Mouse (Mus musculus): ENCODE data around the gene Tyw1.
A peak's percentile ranks its signal among the peaks of the same experiment; 100 is the strongest.

Gene Tyw1

GRCm38 (mm10) chr5:130314926-130315325, 59.5 kb downstream of the Tyw1 start:
- DNase-seq (ENCODE audit: low read depth, low spot score): peak; percentile 38

- no peak for DNase-seq (ENCODE audit: low read depth, low spot score)
These were observed 60.9 kb downstream of the Tyw1 start for GRCm38 (mm10) chr5:130316321-130316720.

- no peak for DNase-seq (ENCODE audit: low read depth, low spot score)
These were observed 64.4 kb downstream of the Tyw1 start for GRCm38 (mm10) chr5:130319783-130320182.

DNA sequence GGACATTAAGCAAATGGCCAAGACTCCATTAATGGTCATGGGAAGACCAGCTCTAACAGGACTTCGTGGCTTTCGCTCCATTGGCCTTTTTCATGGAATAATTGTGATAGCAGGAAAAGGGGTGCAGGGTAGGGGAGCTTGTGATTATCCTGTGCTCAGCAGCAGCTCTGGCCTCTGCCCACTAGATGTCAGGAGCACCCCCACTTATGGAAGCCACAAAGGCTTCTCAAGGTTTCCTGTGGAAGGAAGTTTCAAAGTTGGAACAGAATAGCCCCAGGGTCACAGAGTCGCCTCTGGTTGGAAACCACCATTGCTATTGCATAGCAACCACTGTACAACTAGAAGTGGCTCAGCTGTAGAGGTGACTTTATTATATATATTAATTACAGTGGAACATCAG, 65.1 kb downstream of the Tyw1 start:
- peak; percentile 16 for DNase-seq (ENCODE audit: low read depth, low spot score)

GRCm38 (mm10) chr5:130325486-130325885, 70.1 kb downstream of the Tyw1 start:
- DNase-seq (ENCODE audit: low read depth, low spot score): no peak

GRCm38 (mm10) chr5:130327615-130328263, 72.3 kb downstream of the Tyw1 start:
- DNase-seq (ENCODE audit: low read depth, low spot score): no peak

DNA sequence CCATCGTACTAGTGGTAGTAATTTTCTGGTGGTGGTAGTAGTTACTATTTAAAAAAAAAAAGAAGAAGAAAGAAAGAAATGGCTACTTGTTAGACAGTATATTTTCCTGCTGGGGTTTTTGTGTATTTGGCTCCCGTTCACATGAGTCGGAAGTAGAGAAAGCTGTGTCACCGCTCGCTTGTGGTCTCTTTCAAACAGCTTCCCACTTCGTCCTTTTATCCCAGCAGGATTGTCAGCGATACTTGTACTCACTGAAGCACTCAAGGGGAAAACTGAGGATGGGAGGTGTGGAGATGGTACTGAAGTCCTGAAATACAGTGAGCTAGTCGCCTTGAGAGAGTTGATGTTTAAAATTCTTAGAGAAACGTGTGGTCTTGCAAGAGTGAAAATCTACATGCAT, 72.9 kb downstream of the Tyw1 start:
- no peak for DNase-seq (ENCODE audit: low read depth, low spot score)

DNA sequence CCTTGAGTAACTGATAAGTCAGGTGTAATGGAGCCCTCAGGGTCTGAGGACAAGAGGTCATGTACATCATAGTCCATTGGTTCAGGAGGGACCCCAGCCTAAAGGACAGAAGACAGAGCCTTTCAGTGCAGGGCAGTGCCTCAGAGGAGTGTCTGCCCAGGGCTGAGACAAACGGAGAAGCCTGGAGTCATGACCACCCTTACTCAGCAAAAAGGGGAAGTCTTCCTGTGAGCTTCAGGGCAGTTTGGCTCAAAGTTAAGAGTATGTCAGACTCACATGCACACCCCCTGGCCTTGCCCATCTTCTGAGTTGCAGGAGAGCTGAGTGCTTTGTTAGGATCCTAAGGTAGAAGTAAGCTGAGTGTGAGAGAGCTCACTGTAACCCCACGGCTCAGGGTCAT, 74.5 kb downstream of the Tyw1 start:
- DNase-seq (ENCODE audit: low read depth, low spot score): no peak

DNA sequence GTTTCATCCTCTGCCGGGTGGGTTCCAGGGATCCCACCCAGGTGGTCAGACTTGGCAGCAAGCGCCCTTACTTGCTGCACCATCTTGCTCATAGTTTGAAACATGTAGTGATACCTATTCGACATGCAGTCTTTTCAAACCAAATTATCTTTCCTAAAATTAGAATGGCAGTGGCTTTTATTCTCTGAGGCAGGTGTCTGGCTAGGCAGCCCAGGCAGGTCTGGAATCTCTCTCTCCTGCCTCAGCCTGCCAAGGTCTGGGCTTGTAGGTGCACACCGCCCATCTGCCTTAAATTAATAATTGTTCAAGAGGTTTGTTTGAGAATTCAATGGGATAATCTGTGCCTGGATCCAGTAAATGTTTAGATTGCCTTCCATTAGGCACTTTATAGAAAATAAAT, 75.4 kb downstream of the Tyw1 start:
- DNase-seq (ENCODE audit: low read depth, low spot score): no peak

- no peak for DNase-seq (ENCODE audit: low read depth, low spot score)
These were observed 75.8 kb downstream of the Tyw1 start for GRCm38 (mm10) chr5:130331206-130331605.

- no peak for DNase-seq (ENCODE audit: low read depth, low spot score)
These were observed 78.1 kb downstream of the Tyw1 start for GRCm38 (mm10) chr5:130333566-130333965.

DNA sequence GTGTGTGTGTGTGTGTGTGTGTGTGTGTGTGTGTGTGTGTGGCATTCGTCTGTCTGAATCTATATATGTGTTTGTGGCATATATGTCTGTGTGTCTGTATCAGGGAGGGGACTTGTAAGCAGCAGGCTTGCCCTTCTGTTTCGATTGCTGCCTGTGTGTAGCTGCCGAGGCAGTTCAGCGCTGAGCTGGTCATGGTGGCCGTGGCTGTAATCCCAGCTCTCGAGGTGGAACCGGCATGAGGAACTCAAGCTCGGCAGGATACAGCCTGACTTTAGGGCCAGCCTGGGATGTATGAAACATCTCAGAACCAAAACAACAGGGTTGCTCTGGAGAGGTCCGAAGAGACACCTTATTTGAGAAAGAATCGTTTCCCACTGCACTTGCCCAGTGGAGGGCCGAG, 78.6 kb downstream of the Tyw1 start:
- no peak for DNase-seq (ENCODE audit: low read depth, low spot score)

GRCm38 (mm10) chr5:130335462-130335861, 80.0 kb downstream of the Tyw1 start:
- DNase-seq (ENCODE audit: low read depth, low spot score): no peak

DNA sequence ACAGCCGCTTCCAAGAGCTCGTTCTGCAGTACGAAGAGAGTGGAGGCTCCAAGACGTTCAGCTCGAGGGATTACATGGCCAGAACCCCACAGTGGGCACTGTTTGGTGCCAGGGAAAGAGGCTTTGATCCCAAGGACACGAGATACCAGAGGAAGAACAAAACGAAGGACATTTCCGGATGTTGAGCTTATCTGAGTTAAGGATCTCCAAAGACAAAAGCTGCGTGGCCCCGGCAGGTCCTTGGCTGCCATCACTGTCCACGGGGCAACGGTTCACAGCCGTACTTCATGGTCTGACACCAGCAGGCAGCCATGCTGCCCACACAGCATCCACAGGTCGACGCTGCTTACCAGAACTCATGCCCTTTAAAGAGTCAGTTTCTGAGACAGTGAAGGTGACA, 85.2 kb downstream of the Tyw1 start:
- DNase-seq (ENCODE audit: low read depth, low spot score): no peak

GRCm38 (mm10) chr5:130344999-130345398, 89.6 kb downstream of the Tyw1 start:
- DNase-seq (ENCODE audit: low read depth, low spot score): no peak

GRCm38 (mm10) chr5:130345871-130346270, 90.5 kb downstream of the Tyw1 start:
- DNase-seq (ENCODE audit: low read depth, low spot score): no peak

- no peak for DNase-seq (ENCODE audit: low read depth, low spot score)
These were observed 99.8 kb downstream of the Tyw1 start for GRCm38 (mm10) chr5:130355223-130355622.

- peak; percentile 94 for DNase-seq (ENCODE audit: low read depth, low spot score)
These were observed 107.7 kb downstream of the Tyw1 start for GRCm38 (mm10) chr5:130363111-130363510.

DNA sequence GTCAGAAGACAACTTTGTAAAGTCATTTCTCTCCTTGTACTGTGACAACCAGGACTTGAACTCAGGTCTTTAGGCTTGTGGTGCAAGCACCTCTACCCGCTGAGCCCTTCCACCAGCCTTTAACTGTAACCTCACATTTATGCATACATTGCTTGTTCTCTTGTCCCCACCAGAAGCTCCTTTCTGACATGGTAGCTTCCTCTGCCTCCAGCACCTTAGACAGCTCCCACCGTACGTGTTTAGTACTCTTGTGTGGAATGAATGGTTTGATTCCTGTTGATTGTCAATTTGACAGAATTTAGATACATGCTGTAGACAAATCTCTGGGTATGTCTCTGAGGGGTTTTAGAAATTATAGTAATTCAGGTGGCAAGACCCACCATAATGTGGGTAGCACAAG, 108.4 kb downstream of the Tyw1 start:
- DNase-seq (ENCODE audit: low read depth, low spot score): peak; percentile 82

- DNase-seq (ENCODE audit: low read depth, low spot score): no peak
These were observed 112.8 kb downstream of the Tyw1 start for GRCm38 (mm10) chr5:130368236-130368635.

GRCm38 (mm10) chr5:130369237-130369636, 113.8 kb downstream of the Tyw1 start, which contains the start of gene Caln1:
TSS of gene Caln1 (plus strand) at chr5:130369455.
- no peak for DNase-seq (ENCODE audit: low read depth, low spot score)

- no peak for DNase-seq (ENCODE audit: low read depth, low spot score)
These were observed 120.0 kb downstream of the Tyw1 start for GRCm38 (mm10) chr5:130375411-130375810.

DNA sequence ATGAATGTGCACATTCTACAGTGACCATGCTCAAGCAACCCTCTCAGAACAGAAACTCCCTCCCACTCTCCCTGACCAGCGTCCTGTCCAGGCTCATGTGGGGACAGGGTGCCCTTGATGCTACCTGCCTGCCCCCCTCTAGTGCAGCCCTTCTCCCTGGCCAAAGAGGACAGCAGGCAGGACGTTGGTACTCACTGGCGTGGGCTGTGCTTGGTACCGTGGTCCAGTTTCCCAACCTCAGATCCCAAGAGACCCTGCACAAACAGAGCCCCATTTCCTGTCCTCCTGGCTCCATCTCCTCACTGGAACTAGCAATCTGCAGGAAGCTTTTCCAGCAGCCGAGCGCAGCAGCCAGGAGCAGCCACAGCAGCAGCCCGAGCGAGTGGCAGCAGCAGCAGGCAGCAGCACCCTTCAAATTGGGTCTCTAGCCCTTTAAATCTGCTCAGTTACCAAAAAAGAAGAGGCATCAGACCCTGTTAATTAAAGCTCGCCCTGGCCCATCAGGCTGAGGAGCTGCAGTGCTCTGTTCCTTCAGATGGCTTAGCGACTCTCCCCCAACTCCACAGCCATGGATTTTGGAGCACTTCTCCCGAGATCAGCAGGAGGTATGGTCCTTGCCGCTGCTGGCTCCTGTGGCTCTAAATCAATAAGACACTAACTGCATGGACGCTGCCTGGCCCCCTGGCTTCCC, 128.9 kb downstream of the Tyw1 start, which contains the start of gene A330070K13Rik:
Gene A330070K13Rik, minus strand, starts transcription at position 410 of the 691 bp plus-strand sequence.
- no peak for DNase-seq (ENCODE audit: low read depth, low spot score)
